Mouse (Mus musculus): ENCODE measurements around the gene Iqcn.

DNA sequence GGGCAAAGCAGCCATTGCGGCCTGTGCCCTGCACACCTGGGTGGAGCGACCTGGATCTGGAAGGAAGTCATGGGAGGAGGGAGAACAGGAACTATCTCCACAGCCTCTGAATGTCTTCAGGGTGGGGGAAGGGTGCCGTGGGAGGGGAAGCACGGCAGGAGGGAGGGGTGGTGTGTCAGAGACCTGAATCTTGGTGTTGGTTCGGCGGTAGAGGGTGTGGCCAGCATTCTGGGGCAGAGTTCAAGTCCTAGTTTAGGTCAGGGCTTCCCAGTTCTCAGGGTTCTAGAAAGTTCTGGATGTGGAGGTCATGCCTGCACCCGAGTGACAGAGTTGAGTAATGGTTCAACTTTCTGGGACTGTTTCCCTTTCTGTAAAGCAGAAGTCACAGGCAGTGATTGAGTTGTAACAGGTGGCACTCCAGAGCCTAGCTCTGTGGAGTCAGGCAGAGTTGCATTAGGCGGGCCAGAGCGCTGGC, 16.6 kb downstream of the Iqcn start:
- TF ChIP-seq FLI1 (IDR thresholded peaks at IDR 0.05; ENCODE audit: low read length) (no peak), GATA1 (IDR thresholded peaks at IDR 0.05; ENCODE audit: borderline replicate concordance, low read length) (no peak)
